Mouse (Mus musculus) neural tube, embryonic 11.5 days (tissue): Measurements from ENCODE around the gene Map2k4. TPM values are rescaled to one million over a fixed set of nuclear protein-coding genes. Genes with fewer than 3 reads are reported as not detected.
A peak's percentile ranks its signal among the peaks of the same experiment; 100 is the strongest.

Source experiments
- ATAC-seq: fragments of 200-750 bp; cut with Nextera tagmentation; 2 replicates; pipeline ENCODE4 v1.8.0; 2017; ENCODE audit warnings: moderate number of reproducible peaks, mild to moderate bottlenecking, moderate TSS enrichment, moderate library complexity; ENCODE audit not compliant: insufficient read depth, low FRiP score, low TSS enrichment
- DNase-seq: peaks from one replicate; pipeline ENCODE4 v3.0.0-alpha.2; 2015; ENCODE audit warnings: low spot score
- H3K27ac ChIP-seq: fragments of 300-500 bp; sonication (generic); 2 replicates; pipeline ENCODE4 v1.5.1; 2014; ENCODE audit warnings: low read depth, mild to moderate bottlenecking, low read length
- H3K27me3 ChIP-seq: fragments of 300-500 bp; sonication (generic); 2 replicates; pipeline ENCODE4 v1.6.1; 2014; ENCODE audit warnings: mild to moderate bottlenecking, low read length, mixed read lengths; ENCODE audit not compliant: control insufficient read depth, insufficient read depth
- H3K36me3 ChIP-seq: fragments of 300-500 bp; sonication (generic); 2 replicates; pipeline ENCODE4 v1.6.1; 2014; ENCODE audit warnings: mild to moderate bottlenecking, low read length, moderate library complexity, mixed read lengths; ENCODE audit not compliant: control insufficient read depth, insufficient read depth
- H3K4me1 ChIP-seq: fragments of 300-500 bp; sonication (generic); 2 replicates; pipeline ENCODE4 v1.6.1; 2014; ENCODE audit warnings: low read length, mixed read lengths; ENCODE audit not compliant: control insufficient read depth, insufficient read depth
- H3K4me2 ChIP-seq: fragments of 300-500 bp; sonication (generic); 2 replicates; pipeline ENCODE4 v1.6.1; 2014; ENCODE audit warnings: low read depth, mild to moderate bottlenecking, moderate library complexity
- H3K4me3 ChIP-seq: fragments of 300-500 bp; sonication (generic); 2 replicates; pipeline ENCODE4 v1.5.1; 2014; ENCODE audit warnings: low read depth, low read length
- H3K9ac ChIP-seq: fragments of 300-500 bp; sonication (generic); 2 replicates; pipeline ENCODE4 v1.6.1; 2014; ENCODE audit warnings: mild to moderate bottlenecking, low read length
- H3K9me3 ChIP-seq: fragments of 300-500 bp; sonication (generic); 2 replicates; pipeline ENCODE4 v1.6.1; 2016; ENCODE audit warnings: low read length; ENCODE audit not compliant: control insufficient read depth
- WGBS: fragments of 180-500 bp; shearing (Covaris S2); extraction: QIAGEN DNeasy Blood & Tissue Kit; methylation state at CpG from one replicate; pipeline ENCODE4 v1.1.7; 2014; 5-methylcytosine and 5-hydroxymethylcytosine counted together
- polyA plus RNA-seq: library from polyadenylated mRNA; unstranded; fragments of >200 nt; fragmentation: Nextera tagmentation; extraction: Ambion mirVana; gene quantifications from 2 replicates; pipeline ENCODE4 v1.2.1, GENCODE M21; 2014

The Map2k4 gene
- polyA plus RNA-seq, 1 experiment from 2014 or later: 90.7 TPM

- DNase-seq (no peak), ATAC-seq (no peak)
- Histone ChIP-seq H3K27ac (no peak overlapping the region), H3K4me1 (peaks cover 5% of the 10 kb centered on the region), H3K4me2 (no peak overlapping the region), H3K4me3 (no peak overlapping the region), H3K36me3 (0 out of 2 replicates have a peak, but pooled peaks cover 2% of the 10 kb centered on the region), H3K9me3 (no peaks in the 10 kb centered on the region), H3K27me3 (no peaks in the 10 kb centered on the region), H3K9ac (no peak overlapping the region)
- WGBS: 81% methylated on average over 6 of the region's 6 CpGs
These were observed 75.3 kb downstream of the Map2k4 start for GRCm38 (mm10) chr11:65712754-65713306.

- H3K27ac ChIP-seq: no peak overlapping the region
- H3K27me3 ChIP-seq: no peaks in the 10 kb centered on the region
- H3K9ac ChIP-seq: no peak overlapping the region
- no peak overlapping the region for H3K4me2 ChIP-seq
- no peak for ATAC-seq
- 97% methylated on average over 4 of the region's 4 CpGs for WGBS
- H3K4me1 ChIP-seq: no peaks in the 10 kb centered on the region
- no peak for DNase-seq
- H3K4me3 ChIP-seq: no peak overlapping the region
- 0 out of 2 replicates have a peak, but pooled peaks cover 2% of the 10 kb centered on the region for H3K36me3 ChIP-seq
- no peaks in the 10 kb centered on the region for H3K9me3 ChIP-seq
These were observed 81.3 kb downstream of the Map2k4 start for GRCm38 (mm10) chr11:65706784-65707183.

- H3K4me3 ChIP-seq: no peak overlapping the region
- H3K4me2 ChIP-seq: no peak overlapping the region
- ATAC-seq (no peak), DNase-seq (no peak)
- WGBS: 94% methylated on average over 2 of the region's 2 CpGs
- H3K9me3 ChIP-seq: no peaks in the 10 kb centered on the region
- no peaks in the 10 kb centered on the region for H3K4me1 ChIP-seq
- H3K9ac ChIP-seq: no peak overlapping the region
- no peaks in the 10 kb centered on the region for H3K27me3 ChIP-seq
- no peak overlapping the region for H3K27ac ChIP-seq
- 0 out of 2 replicates have a peak, but pooled peaks cover 2% of the 10 kb centered on the region for H3K36me3 ChIP-seq
These were observed 81.9 kb downstream of the Map2k4 start for GRCm38 (mm10) chr11:65706176-65706575.

- Histone ChIP-seq H3K27ac (no peak overlapping the region), H3K36me3 (0 out of 2 replicates have a peak, but pooled peaks cover 2% of the 10 kb centered on the region), H3K4me3 (no peak overlapping the region), H3K9me3 (no peaks in the 10 kb centered on the region), H3K9ac (no peak overlapping the region), H3K4me2 (no peak overlapping the region), H3K4me1 (no peaks in the 10 kb centered on the region), H3K27me3 (no peaks in the 10 kb centered on the region)
- ATAC-seq (no peak), DNase-seq (no peak)
- 90% methylated on average over 4 of the region's 4 CpGs for WGBS
These were observed 83.2 kb downstream of the Map2k4 start for GRCm38 (mm10) chr11:65704861-65705260.

GRCm38 (mm10) chr11:65678824-65679402, 109.2 kb downstream of the Map2k4 start:
- no peak overlapping the region for H3K9ac ChIP-seq
- no peaks in the 10 kb centered on the region for H3K27me3 ChIP-seq
- no peaks in the 10 kb centered on the region for H3K9me3 ChIP-seq
- DNase-seq (peak; percentile 35), ATAC-seq (no peak)
- no peak overlapping the region for H3K4me3 ChIP-seq
- 34% methylated on average over 12 of the region's 12 CpGs for WGBS
- no peaks in the 10 kb centered on the region for H3K36me3 ChIP-seq
- no peak overlapping the region for H3K27ac ChIP-seq
- H3K4me1 ChIP-seq: no peaks in the 10 kb centered on the region
- H3K4me2 ChIP-seq: no peak overlapping the region

GRCm38 (mm10) chr11:65667348-65667969, 120.6 kb downstream of the Map2k4 start:
- Histone ChIP-seq H3K9me3 (no peaks in the 10 kb centered on the region), H3K27me3 (no peaks in the 10 kb centered on the region), H3K4me1 (no peaks in the 10 kb centered on the region), H3K4me2 (no peak overlapping the region), H3K27ac (no peak overlapping the region), H3K36me3 (no peaks in the 10 kb centered on the region), H3K9ac (no peak overlapping the region), H3K4me3 (no peak overlapping the region)
- DNase-seq (no peak), ATAC-seq (no peak)
- 85% methylated on average over 6 of the region's 6 CpGs for WGBS

- H3K4me3 ChIP-seq: no peak overlapping the region
- no peaks in the 10 kb centered on the region for H3K27me3 ChIP-seq
- no peaks in the 10 kb centered on the region for H3K4me1 ChIP-seq
- no peak overlapping the region for H3K4me2 ChIP-seq
- H3K9me3 ChIP-seq: no peaks in the 10 kb centered on the region
- no peak for ATAC-seq
- no peaks in the 10 kb centered on the region for H3K36me3 ChIP-seq
- DNase-seq: no peak
- no peak overlapping the region for H3K27ac ChIP-seq
- no peak overlapping the region for H3K9ac ChIP-seq
- WGBS: 78% methylated on average over 6 of the region's 6 CpGs
These were observed 123.2 kb downstream of the Map2k4 start for GRCm38 (mm10) chr11:65664903-65665302.

- H3K36me3 ChIP-seq: no peaks in the 10 kb centered on the region
- no peak overlapping the region for H3K27ac ChIP-seq
- DNase-seq: no peak
- no peak overlapping the region for H3K9ac ChIP-seq
- no peak for ATAC-seq
- H3K4me1 ChIP-seq: no peaks in the 10 kb centered on the region
- H3K9me3 ChIP-seq: no peaks in the 10 kb centered on the region
- H3K4me2 ChIP-seq: no peak overlapping the region
- 80% methylated on average over 8 of the region's 8 CpGs for WGBS
- H3K4me3 ChIP-seq: no peak overlapping the region
- no peaks in the 10 kb centered on the region for H3K27me3 ChIP-seq
These were observed 126.1 kb downstream of the Map2k4 start for GRCm38 (mm10) chr11:65661790-65662522.
